Mouse (Mus musculus) spleen, adult 2 months (tissue): ENCODE data around the gene Xpnpep3.

Experiments used
- CTCF ChIP-seq: fragments of 200-500 bp; IDR thresholded peaks from 2 replicates; pipeline ENCODE4 v1.5.1; 2011; ENCODE audit warnings: mild to moderate bottlenecking, inconsistent platforms; ENCODE audit not compliant: insufficient read depth, insufficient read length, insufficient replicate concordance; ENCODE audit errors: extremely low read depth
- POLR2A ChIP-seq: fragments of 200-500 bp; IDR thresholded peaks from 2 replicates; pipeline ENCODE4 v1.6.1; 2011; ENCODE audit warnings: low read depth, low read length, inconsistent platforms

- no peak for TF ChIP-seq POLR2A
- TF ChIP-seq CTCF: no peak
Measured at GRCm38 (mm10) chr15:81503466-81503865, 103.5 kb downstream of the Xpnpep3 start.
